Comparison of ENCODE assay signal across 26 mouse cellular contexts in genomic region chr10:64377751-64378150, GRCm38 (mm10).
"Had no signal": no experiment of that assay in that cellular context is flagged by ENCODE, and none has a peak within 500 bp of the region (broad histone marks: within the 10 kb centered on the region; RNA-seq: fewer than 3 reads in every experiment).

No protein-coding gene starts in this region.

- H3K27me3 ChIP-seq: embryonic facial prominence, embryonic 12.5 days; embryonic facial prominence, embryonic 13.5 days; embryonic facial prominence, embryonic 15.5 days; heart, embryonic 12.5 days; heart, embryonic 13.5 days had no signal

- H3K9me3 ChIP-seq: embryonic facial prominence, embryonic 10.5 days; embryonic facial prominence, embryonic 12.5 days; embryonic facial prominence, embryonic 13.5 days; embryonic facial prominence, embryonic 15.5 days; forebrain, embryonic 10.5 days; heart, embryonic 10.5 days; heart, embryonic 12.5 days; heart, embryonic 13.5 days had no signal

- DNase-seq: cerebellum, adult 2 months; cerebellum, adult 8-10 months; cerebellum, adult 9-10 months; cerebellum, adult 9-11 months; cerebellum, postnatal 10 days; cerebellum, postnatal 14 days; cerebellum, postnatal 25 days; cerebellum, postnatal 36 days; embryo, embryonic 11 days; gastrocnemius, adult 2 months; gastrocnemius, postnatal 10 days; gastrocnemius, postnatal 14 days; gastrocnemius, postnatal 36 days; heart, adult 11 months; heart, adult 18-20 months; heart, adult 2 months had no signal

- H3K36me3 ChIP-seq: embryonic facial prominence, embryonic 10.5 days; embryonic facial prominence, embryonic 12.5 days; embryonic facial prominence, embryonic 13.5 days; embryonic facial prominence, embryonic 15.5 days; forebrain, embryonic 10.5 days; heart, embryonic 10.5 days; heart, embryonic 12.5 days; heart, embryonic 13.5 days had no signal

- H3K4me3 ChIP-seq: embryonic facial prominence, embryonic 10.5 days; embryonic facial prominence, embryonic 12.5 days; embryonic facial prominence, embryonic 13.5 days; embryonic facial prominence, embryonic 15.5 days; erythroblast, embryonic 14.5 days; forebrain, embryonic 10.5 days; gastrocnemius, adult 2 months; heart, adult 2 months; heart, embryonic 10.5 days; heart, embryonic 12.5 days; heart, embryonic 13.5 days had no signal

- H3K9ac ChIP-seq: embryonic facial prominence, embryonic 12.5 days; embryonic facial prominence, embryonic 13.5 days; embryonic facial prominence, embryonic 15.5 days; heart, embryonic 12.5 days; heart, embryonic 13.5 days had no signal

- H3K4me2 ChIP-seq: embryonic facial prominence, embryonic 12.5 days; embryonic facial prominence, embryonic 13.5 days; embryonic facial prominence, embryonic 15.5 days; heart, embryonic 11.5 days; heart, embryonic 12.5 days; heart, embryonic 13.5 days had no signal

- H3K4me1 ChIP-seq: embryonic facial prominence, embryonic 10.5 days; embryonic facial prominence, embryonic 12.5 days; embryonic facial prominence, embryonic 15.5 days; forebrain, embryonic 10.5 days; heart, embryonic 10.5 days; heart, embryonic 12.5 days; heart, embryonic 13.5 days had no signal

- H3K27ac ChIP-seq: embryonic facial prominence, embryonic 10.5 days; embryonic facial prominence, embryonic 12.5 days; embryonic facial prominence, embryonic 13.5 days; embryonic facial prominence, embryonic 15.5 days; forebrain, embryonic 10.5 days; gastrocnemius, adult 2 months; heart, adult 2 months; heart, embryonic 10.5 days; heart, embryonic 13.5 days had no signal
